Mouse (Mus musculus): Measurements from ENCODE around the gene Olfr818.
"Not testable (repeated sequence)": the region's sequence is repeated elsewhere in the genome, so short reads cannot be mapped to it uniquely, and the experiment has no call there.

Gene Olfr818

DNA sequence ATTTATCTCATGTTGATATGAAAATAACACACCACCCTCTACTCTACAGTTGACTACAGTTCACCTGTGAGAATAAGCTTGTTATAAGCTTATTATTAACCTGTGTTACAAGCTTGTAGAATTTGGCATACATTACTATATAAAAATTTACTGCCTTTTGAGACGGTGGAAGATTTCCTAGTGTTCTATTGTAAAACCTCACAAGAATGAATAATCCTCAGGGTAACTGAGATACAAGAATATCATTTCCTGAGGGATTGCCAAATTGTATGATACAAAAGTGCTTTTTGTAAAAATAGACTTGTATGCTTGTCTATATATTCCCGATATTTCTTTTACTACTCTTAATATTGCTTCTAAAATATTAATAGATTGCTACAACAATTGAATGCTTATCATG, at the start of gene Olfr818:
Gene Olfr818 (minus strand): TSS at position 101 of the 400 bp plus-strand sequence.
- DNase-seq (ENCODE audit: low read depth), result no peak

DNA sequence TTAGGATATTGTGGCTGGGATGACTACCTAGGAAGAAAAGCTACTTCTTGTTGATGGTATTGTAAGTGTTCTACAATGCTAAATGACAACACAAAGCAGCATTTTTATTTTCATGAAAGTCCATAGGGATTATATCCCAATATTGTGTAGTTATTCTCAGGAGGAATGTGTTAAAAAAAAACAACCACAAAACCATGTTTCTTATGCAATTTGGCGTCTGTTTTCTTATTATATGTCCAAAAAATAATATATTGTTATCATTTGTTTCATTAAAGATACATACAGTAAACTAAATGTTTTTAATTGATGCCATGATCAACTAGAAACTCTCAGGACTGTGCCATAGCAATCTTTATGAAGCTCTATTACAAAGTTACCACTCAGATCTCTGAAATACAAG, 36.1 kb upstream of the Olfr818 start, which contains the start of gene Gm10310:
Gene Gm10310 (minus strand): TSS at position 101 of the 400 bp plus-strand sequence.
- not testable (repeated sequence) for DNase-seq (ENCODE audit: low read depth)

DNA sequence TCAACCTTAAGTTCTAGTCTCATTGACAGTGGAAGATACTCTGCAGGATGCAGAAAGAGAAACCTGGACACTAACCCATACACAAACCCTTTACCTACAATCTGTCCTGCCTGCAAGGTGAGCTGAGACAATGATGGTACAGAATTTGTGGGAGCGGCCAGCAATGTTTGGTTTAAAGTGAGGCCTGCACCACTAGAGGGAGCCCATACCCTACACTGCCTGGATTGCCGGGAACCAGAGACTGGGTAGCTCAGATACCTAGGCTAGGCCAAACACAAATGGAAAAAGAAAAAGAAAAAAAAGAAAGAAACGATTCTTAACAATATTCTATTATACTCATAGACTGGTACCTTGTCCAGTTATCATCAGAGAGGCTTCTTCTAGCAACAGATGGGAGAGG, 33.0 kb upstream of the Olfr818 start:
- DNase-seq (ENCODE audit: low read depth), result not testable (repeated sequence)

DNA sequence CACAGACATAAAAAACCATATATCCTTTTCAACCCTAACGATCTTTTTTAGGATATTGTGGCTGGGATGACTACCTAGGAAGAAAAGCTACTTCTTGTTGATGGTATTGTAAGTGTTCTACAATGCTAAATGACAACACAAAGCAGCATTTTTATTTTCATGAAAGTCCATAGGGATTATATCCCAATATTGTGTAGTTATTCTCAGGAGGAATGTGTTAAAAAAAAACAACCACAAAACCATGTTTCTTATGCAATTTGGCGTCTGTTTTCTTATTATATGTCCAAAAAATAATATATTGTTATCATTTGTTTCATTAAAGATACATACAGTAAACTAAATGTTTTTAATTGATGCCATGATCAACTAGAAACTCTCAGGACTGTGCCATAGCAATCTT, 27.1 kb upstream of the Olfr818 start, which contains the start of gene Olfr247:
Gene Olfr247 (minus strand): TSS at position 101 of the 400 bp plus-strand sequence.
- DNase-seq (ENCODE audit: low read depth), result not testable (repeated sequence)

DNA sequence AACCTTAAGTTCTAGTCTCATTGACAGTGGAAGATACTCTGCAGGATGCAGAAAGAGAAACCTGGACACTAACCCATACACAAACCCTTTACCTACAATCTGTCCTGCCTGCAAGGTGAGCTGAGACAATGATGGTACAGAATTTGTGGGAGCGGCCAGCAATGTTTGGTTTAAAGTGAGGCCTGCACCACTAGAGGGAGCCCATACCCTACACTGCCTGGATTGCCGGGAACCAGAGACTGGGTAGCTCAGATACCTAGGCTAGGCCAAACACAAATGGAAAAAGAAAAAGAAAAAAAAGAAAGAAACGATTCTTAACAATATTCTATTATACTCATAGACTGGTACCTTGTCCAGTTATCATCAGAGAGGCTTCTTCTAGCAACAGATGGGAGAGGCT, 24.1 kb upstream of the Olfr818 start:
- DNase-seq (ENCODE audit: low read depth), result not testable (repeated sequence)

DNA sequence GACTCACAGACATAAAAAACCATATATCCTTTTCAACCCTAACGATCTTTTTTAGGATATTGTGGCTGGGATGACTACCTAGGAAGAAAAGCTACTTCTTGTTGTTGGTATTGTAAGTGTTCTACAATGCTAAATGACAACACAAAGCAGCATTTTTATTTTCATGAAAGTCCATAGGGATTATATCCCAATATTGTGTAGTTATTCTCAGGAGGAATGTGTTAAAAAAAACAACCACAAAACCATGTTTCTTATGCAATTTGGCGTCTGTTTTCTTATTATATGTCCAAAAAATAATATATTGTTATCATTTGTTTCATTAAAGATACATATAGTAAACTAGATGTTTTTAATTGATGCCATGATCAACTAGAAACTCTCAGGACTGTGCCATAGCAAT, 18.3 kb upstream of the Olfr818 start, which contains the start of gene Olfr819:
Gene Olfr819 (minus strand): TSS at position 101 of the 400 bp plus-strand sequence.
- DNase-seq (ENCODE audit: low read depth), result not testable (repeated sequence)

DNA sequence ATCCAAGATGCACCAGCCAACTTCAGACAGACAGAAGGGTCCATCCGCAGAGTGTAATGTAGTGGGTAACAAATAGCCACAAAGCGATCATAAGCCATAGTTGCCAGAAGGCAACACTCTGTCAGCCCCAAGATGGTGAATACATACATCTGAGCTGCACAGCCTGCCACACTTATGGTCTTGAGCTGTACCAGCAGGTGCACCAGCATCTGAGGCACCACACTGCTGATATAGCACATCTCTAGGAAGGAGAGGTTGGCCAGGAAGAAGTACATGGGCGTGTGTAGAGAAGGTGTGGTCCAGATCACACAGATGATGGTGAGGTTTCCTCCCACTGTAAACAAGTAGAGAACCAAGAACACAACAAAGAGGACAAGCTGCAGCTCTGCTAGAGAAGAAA, 17.3 kb upstream of the Olfr818 start:
- not testable (repeated sequence) for DNase-seq (ENCODE audit: low read depth)

DNA sequence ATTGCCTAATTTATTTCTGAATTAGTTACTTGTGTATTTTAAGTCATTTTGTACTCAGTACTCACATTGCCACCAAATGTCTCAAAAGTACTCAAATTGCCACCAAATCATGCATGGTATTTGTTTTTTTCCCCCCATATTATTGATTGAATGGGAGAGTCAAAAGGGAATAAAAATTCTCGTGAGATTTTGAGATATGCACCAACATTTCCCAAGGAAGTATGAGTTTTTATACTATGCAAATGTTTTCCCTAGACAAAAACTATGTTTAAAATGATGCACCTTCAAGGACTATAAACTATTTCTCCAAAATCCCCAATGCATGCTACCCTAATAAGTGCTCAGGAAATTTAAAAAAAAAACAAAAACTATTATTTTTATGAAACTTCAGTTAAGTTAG, 33.4 kb downstream of the Olfr818 start, which contains the start of gene Olfr816:
Gene Olfr816 (minus strand): TSS at position 101 of the 400 bp plus-strand sequence.
- DNase-seq (ENCODE audit: low read depth), result no peak

DNA sequence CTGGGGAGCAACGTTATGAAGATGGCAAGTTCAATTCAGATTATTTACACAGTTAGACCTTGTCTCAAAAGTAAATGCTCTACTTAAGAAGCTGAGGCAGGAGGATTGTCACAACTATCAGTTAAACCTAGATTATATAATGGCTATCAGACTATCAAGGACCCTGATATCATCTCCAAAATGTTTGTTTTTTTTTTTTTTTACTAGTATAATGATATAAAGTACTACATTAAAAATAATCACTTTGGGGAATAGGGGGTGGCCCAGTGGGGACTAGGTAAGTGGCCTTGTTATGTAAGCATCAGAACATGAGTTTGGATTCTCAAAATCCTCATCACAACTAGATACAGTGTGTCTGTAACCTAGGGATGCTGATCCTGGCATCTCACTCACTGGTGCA, 43.1 kb downstream of the Olfr818 start, which contains the start of gene Olfr815:
Gene Olfr815 (minus strand): TSS at position 101 of the 400 bp plus-strand sequence.
- not testable (repeated sequence) for DNase-seq (ENCODE audit: low read depth)

All from NIH3T3 (cell line).